Mouse (Mus musculus) mouse trophoblast stem cell (cell line): ENCODE results near the gene Sipa1l2.

Source experiments
- in situ Hi-C, 2 experiments: fragments of 300-500 bp; cut with MseI, MboI; formaldehyde crosslinking; loops; 2 replicates in 1 of 2; 3 replicates in 1 of 2; pipeline ENCODE4 v1.15.1; 2025

Gene Sipa1l2

DNA sequence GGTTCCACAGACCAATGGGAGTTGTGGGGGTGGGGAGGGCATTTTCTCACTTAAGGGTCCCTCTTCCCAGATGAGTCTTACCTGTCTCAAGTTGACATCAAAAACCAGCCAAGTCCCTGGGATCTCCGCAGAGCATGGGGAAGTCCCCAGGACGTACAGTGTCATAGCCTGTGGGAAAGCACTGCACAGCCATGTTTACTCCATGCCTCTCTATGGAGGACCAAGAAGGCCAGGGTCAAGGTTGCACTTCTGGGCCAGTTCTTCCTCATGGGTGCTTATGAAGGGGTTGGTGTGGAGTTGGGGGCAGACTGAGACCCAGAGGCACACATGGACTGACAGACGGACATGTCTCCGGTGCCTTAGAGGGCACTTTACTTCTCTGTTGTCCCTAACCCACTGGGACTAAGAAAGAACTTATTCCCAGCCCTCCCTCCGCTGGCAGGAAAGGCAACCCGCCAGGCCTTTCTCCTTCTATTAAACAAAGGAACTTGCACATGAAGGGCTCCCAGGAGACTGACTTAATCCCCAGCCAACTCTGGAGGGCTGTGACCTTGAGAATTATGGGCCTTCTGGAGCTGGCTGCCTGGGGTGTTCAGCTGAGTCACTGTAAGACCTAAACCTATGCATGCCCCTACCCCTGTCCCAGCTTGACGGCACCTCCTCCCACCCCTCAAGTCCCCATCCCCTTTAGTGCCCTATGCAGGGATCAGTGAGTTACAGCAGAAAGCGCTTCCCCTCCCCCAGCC, 199.9 kb downstream of the Sipa1l2 start:
- in situ Hi-C loops, result no loop called here

DNA sequence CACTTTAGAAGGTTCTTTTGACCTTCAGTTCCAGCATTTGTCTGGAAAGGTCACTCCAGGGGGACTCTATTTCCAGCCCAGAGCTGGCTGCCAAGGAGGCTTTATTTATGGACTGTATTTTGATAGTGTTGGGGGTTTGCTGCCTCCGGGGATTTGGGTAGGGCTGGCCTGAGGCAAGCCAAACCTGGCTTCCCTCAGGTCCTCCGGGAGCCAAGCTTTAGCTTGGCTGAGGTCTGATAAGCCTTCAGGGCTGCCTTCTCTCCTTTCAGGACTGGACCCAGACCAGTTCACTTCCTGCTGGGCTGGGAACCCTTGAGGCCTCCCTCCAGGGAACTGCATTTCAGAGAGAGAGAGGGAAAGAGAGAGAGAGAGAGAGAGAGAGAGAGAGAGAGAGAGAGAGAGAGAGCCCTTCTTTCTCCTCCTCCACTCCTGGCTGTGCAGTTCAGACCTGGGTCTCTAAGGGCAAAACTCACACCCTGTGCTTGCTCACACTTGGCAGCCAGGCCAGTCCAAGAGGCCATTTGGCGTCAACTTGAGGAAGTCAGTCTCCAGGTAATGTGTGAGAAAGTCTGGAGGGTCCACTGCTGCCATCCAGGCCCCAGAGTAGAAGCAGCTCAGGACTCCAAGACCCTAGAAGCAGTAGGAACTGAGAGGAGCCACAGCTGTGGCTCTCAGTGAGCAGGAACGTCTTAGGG, 201.1 kb downstream of the Sipa1l2 start:
- in situ Hi-C loops, result no loop called here
